In genomic region chr7:68302586-68303433, GRCm38 (mm10) we compare ENCODE assay signal across 7 mouse cellular contexts. TPM values are rescaled to one million over a fixed set of nuclear protein-coding genes. Genes with fewer than 3 reads are reported as not detected.
DNase-seq lines count a peak whose midpoint lies in the region; ATAC-seq and TF ChIP-seq lines count a peak whose summit lies in the region.

No protein-coding gene starts in this region.

- ATAC-seq in intestine, embryonic 16.5 days: peak; percentile 80; the same call in 1 of the 2 replicates
- peak; percentile 84 for ATAC-seq in midbrain, embryonic 11.5 days (ENCODE audit: low FRiP score)

- H3K9me3 ChIP-seq in intestine, embryonic 16.5 days (ENCODE audit: control insufficient read depth, low read length): no peaks in the 10 kb centered on the region
- H3K9me3 ChIP-seq in midbrain, embryonic 11.5 days (ENCODE audit: control insufficient read depth, low read length): no peaks in the 10 kb centered on the region

- no peaks in the 10 kb centered on the region for H3K36me3 ChIP-seq in intestine, embryonic 16.5 days (ENCODE audit: control insufficient read depth, insufficient read depth, low read length)
- no peaks in the 10 kb centered on the region for H3K36me3 ChIP-seq in midbrain, embryonic 11.5 days (ENCODE audit: control insufficient read depth, insufficient read depth, low read length)
- no peaks in the 10 kb centered on the region for H3K36me3 ChIP-seq in small intestine, adult 2 months (ENCODE audit: control insufficient read depth, insufficient read depth, low read length)

- DNase-seq in adrenal gland, adult 2 months: peak; percentile 50
- peak; percentile 67 for DNase-seq in embryo, embryonic 11.5 days (ENCODE audit: low read depth, low spot score)
- peak; percentile 52 to 70 for DNase-seq in gastrocnemius, postnatal 4 days (ENCODE audit: low spot score in 2 of 2)
- DNase-seq in left cerebral cortex, postnatal 4 days: peak; percentile 70
- DNase-seq in midbrain, embryonic 11.5 days (ENCODE audit: low spot score, missing footprints): peak; percentile 94

- TF ChIP-seq CTCF in small intestine, adult 2 months (IDR thresholded peaks at IDR 0.05; ENCODE audit: extremely low read depth, insufficient read length, insufficient replicate concordance, low read depth, low read length): peak; percentile 96

- WGBS in intestine, embryonic 16.5 days: 26% methylated on average over 18 of the region's 18 CpGs
- WGBS in midbrain, embryonic 11.5 days: 28% methylated on average over 18 of the region's 18 CpGs
- WGBS in small intestine, adult 2 months: 17% methylated on average over 18 of the region's 18 CpGs

- TF ChIP-seq POLR2A in small intestine, adult 2 months (IDR thresholded peaks at IDR 0.05; ENCODE audit: low read depth, low read length): no peak

- H3K9ac ChIP-seq in intestine, embryonic 16.5 days (ENCODE audit: low read depth, low read length): peak overlapping the region; percentile 27; the same call in 1 of the 2 replicates
- no peak overlapping the region for H3K9ac ChIP-seq in midbrain, embryonic 11.5 days (ENCODE audit: low read length)

- no peak overlapping the region for H3K27ac ChIP-seq in intestine, embryonic 16.5 days (ENCODE audit: low read length)
- H3K27ac ChIP-seq in midbrain, embryonic 11.5 days (ENCODE audit: low read depth, low read length): no peak overlapping the region
- H3K27ac ChIP-seq in small intestine, adult 2 months (ENCODE audit: insufficient read depth, low read depth, low read length): no peak overlapping the region

- H3K4me1 ChIP-seq in intestine, embryonic 16.5 days (ENCODE audit: control insufficient read depth, insufficient read depth, low read length): 0 out of 2 replicates have a peak, but pooled peaks cover 2% of the 10 kb centered on the region
- no peaks in the 10 kb centered on the region for H3K4me1 ChIP-seq in midbrain, embryonic 11.5 days (ENCODE audit: control insufficient read depth, insufficient read depth, low read length)
- peaks cover 7% of the 10 kb centered on the region; the same call in 1 of the 2 replicates for H3K4me1 ChIP-seq in small intestine, adult 2 months (ENCODE audit: control insufficient read depth, insufficient read depth, insufficient read length, low read length)

- peak overlapping the region; percentile 35 for H3K4me3 ChIP-seq in intestine, embryonic 16.5 days (ENCODE audit: low read length)
- H3K4me3 ChIP-seq in midbrain, embryonic 11.5 days (ENCODE audit: low read depth, low read length): no peak overlapping the region
- peak overlapping the region; percentile 41 for H3K4me3 ChIP-seq in small intestine, adult 2 months (ENCODE audit: low read depth, low read length)

- H3K4me2 ChIP-seq in intestine, embryonic 16.5 days (ENCODE audit: low read depth, low read length): peak overlapping the region; percentile 47
- H3K4me2 ChIP-seq in midbrain, embryonic 11.5 days: no peak overlapping the region

- intact Hi-C loops in left cerebral cortex, postnatal 4 days (cut with DNase I): loop anchor here (5.0 kb wide), 1 partner anchor 171 kb away; no protein-coding TSS in a partner anchor

- H3K27me3 ChIP-seq in intestine, embryonic 16.5 days (replicated peaks; ENCODE audit: control insufficient read depth, insufficient read depth, low read length): no peaks in the 10 kb centered on the region
- H3K27me3 ChIP-seq in midbrain, embryonic 11.5 days (ENCODE audit: control insufficient read depth, insufficient read depth, low read length): no peaks in the 10 kb centered on the region
- no peaks in the 10 kb centered on the region for H3K27me3 ChIP-seq in small intestine, adult 2 months (ENCODE audit: control insufficient read depth, insufficient read depth, low read length)

RNA-seq across cellular contexts. Expression of gene Fam169b, which starts 29.2 kb away (rescaled TPM):
- not detected for total RNA-seq in adrenal gland, adult 2 months (2021)
- polyA plus RNA-seq in adrenal gland, adult 2 months (2012; rRNA removed): 0.04 and 0.07 TPM in 2 replicates
- total RNA-seq in gastrocnemius, postnatal 4 days (2021): 1 to 10 TPM; 1.0 to 1.3 TPM
- 0.33 and 0.42 TPM in 2 replicates for polyA plus RNA-seq in intestine, embryonic 16.5 days (2015; fragmentation: Nextera tagmentation; extraction: Ambion mirVana)
- total RNA-seq in left cerebral cortex, postnatal 4 days (2021): under 1 TPM; 0.12 to 0.22 TPM
- polyA plus RNA-seq in midbrain, embryonic 11.5 days (2014; fragmentation: Nextera tagmentation; extraction: Ambion mirVana): 0.18 TPM in 1 of 2 replicates, not detected in the other
- polyA plus RNA-seq in small intestine, adult 2 months (2012; rRNA removed): 1.8 and 3.8 TPM in 2 replicates

RNA-seq across cellular contexts. Expression of gene Pgpep1l, which starts 38.8 kb away (rescaled TPM):
- not detected for total RNA-seq in adrenal gland, adult 2 months (2021)
- not detected in 2 replicates for polyA plus RNA-seq in adrenal gland, adult 2 months (2012; rRNA removed)
- total RNA-seq in gastrocnemius, postnatal 4 days (2021): 1 to 10 TPM; 5.6 to 6.5 TPM
- not detected in 2 replicates for polyA plus RNA-seq in intestine, embryonic 16.5 days (2015; fragmentation: Nextera tagmentation; extraction: Ambion mirVana)
- total RNA-seq in left cerebral cortex, postnatal 4 days (2021): not detected
- polyA plus RNA-seq in midbrain, embryonic 11.5 days (2014; fragmentation: Nextera tagmentation; extraction: Ambion mirVana): not detected in 2 replicates
- not detected in 2 replicates for polyA plus RNA-seq in small intestine, adult 2 months (2012; rRNA removed)
